Mouse (Mus musculus): ENCODE data around the gene Arap1.

GRCm38 (mm10) chr7:101361021-101361420, 13.2 kb downstream of the Arap1 start:
- no peak for TF ChIP-seq CTCF (IDR thresholded peaks at IDR 0.05; ENCODE audit: borderline replicate concordance, insufficient read depth, low read depth, low read length)
- no peak for TF ChIP-seq POLR2A (IDR thresholded peaks at IDR 0.05; ENCODE audit: borderline replicate concordance, insufficient read depth, low read length)
